Mouse (Mus musculus) testis, adult 2 months (tissue): ENCODE results near the gene Nrcam.

Source experiments
- CTCF ChIP-seq: fragments of 200-500 bp; IDR thresholded peaks from 2 replicates; pipeline ENCODE4 v1.5.1; 2012; ENCODE audit warnings: low read depth, mild to moderate bottlenecking, inconsistent platforms, low read length, moderate library complexity; ENCODE audit not compliant: control insufficient read depth, insufficient read depth, insufficient replicate concordance
- POLR2A ChIP-seq: fragments of 200-500 bp; IDR thresholded peaks from 2 replicates; pipeline ENCODE4 v1.6.1; 2012; ENCODE audit warnings: low read depth, mild to moderate bottlenecking, inconsistent platforms, low read length, moderate library complexity; ENCODE audit not compliant: control insufficient read depth

- TF ChIP-seq CTCF (no peak), POLR2A (no peak)
Measured at GRCm38 (mm10) chr12:44508635-44509034, 179.9 kb downstream of the Nrcam start.
